Mouse (Mus musculus) forelimb bud, embryonic 11.5 days (tissue): ENCODE measurements around the gene Ptprf.

Source experiments
- DNase-seq: peaks from one replicate; pipeline ENCODE4 v3.0.0-alpha.2; 2012; ENCODE audit warnings: low read depth, low spot score

Ptprf gene

GRCm38 (mm10) chr4:118259782-118260463 is 31.3 kb downstream of the Ptprf start:
- no peak for DNase-seq

DNA sequence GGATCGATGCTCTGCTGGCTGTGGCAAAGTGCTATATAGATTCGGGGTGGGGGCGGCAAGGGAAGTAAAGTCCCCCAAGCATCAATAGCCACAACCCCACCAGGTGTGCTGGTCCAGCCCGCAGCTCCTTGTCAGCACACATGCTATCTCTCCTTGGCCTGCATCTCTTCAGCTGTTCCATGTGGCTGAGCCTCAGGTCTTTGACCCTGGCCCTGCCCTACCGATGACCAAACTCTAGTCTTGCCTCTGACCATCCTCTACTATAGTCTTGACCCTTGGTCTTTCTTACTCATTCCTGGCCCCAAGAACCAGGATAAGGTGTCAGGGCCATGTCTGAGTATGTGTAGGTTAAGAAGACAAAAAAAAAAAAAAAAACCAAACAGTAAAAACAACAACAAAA is 33.2 kb downstream of the Ptprf start:
- no peak for DNase-seq

GRCm38 (mm10) chr4:118257416-118257815 is 33.8 kb downstream of the Ptprf start:
- no peak for DNase-seq

DNA sequence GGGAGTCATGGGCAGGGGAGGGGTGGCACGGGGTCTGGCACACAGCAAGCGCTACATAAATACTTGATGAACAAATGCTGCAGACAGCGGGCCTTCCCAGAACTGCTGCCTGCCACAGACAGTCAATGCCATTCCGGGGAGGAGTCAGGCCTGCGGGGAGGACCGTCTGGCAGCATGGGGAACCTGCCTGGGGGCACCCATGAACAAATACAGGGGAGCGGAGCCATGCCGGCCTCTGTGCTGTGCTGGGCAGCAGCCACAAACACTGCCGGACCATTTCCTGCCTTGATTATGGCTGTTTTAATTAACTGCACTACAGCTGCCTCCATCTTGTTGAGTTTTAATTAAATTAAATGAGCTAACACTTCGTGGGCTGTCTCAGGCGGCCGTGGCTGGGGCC is 35.0 kb downstream of the Ptprf start:
- no peak for DNase-seq

GRCm38 (mm10) chr4:118254953-118255352 is 36.3 kb downstream of the Ptprf start:
- DNase-seq: no peak

- DNase-seq: no peak
Measured at GRCm38 (mm10) chr4:118247323-118247722, 43.9 kb downstream of the Ptprf start.

GRCm38 (mm10) chr4:118245847-118246246 is 45.4 kb downstream of the Ptprf start:
- no peak for DNase-seq

- no peak for DNase-seq
Measured at GRCm38 (mm10) chr4:118243791-118244190, 47.4 kb downstream of the Ptprf start.

GRCm38 (mm10) chr4:118243298-118243697 is 47.9 kb downstream of the Ptprf start:
- DNase-seq: no peak

DNA sequence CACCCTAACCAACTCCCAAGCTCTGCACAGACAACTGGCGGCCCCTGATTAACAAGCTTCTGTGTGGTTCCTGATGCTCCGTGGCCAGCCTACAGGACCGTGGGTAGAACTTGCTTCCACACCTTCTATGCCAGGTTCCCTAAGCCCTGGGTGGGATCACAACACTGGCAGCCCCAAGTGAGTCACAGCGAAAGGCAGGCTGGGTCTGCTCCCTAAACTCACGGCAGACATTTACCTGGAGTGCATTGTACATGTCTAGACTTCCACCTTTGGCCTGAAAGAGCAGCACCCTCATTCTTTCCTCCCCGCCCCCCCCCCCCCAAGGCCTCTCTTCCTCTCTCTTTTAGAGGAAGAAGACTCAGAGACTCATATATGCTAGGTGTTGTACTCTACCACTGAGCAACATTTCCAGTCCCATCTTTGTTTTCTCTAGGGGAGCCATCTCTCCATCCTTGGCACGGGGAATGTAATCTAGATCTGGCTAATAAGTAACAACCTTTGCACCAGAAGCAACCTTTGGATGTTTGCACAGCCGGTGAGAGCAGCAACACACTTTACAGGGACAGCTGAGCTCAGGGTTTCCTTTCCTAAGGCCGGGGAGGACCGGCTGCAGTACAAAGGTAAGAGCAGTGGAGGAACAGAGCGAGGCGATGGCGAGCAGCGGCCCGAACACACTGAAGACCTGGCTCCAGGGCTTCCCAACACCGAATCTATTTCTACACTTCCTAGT is 51.1 kb downstream of the Ptprf start:
- no peak for DNase-seq

- DNase-seq: no peak
Measured at GRCm38 (mm10) chr4:118238666-118239065, 52.5 kb downstream of the Ptprf start.

- no peak for DNase-seq
Measured at GRCm38 (mm10) chr4:118236871-118237270, 54.3 kb downstream of the Ptprf start.

DNA sequence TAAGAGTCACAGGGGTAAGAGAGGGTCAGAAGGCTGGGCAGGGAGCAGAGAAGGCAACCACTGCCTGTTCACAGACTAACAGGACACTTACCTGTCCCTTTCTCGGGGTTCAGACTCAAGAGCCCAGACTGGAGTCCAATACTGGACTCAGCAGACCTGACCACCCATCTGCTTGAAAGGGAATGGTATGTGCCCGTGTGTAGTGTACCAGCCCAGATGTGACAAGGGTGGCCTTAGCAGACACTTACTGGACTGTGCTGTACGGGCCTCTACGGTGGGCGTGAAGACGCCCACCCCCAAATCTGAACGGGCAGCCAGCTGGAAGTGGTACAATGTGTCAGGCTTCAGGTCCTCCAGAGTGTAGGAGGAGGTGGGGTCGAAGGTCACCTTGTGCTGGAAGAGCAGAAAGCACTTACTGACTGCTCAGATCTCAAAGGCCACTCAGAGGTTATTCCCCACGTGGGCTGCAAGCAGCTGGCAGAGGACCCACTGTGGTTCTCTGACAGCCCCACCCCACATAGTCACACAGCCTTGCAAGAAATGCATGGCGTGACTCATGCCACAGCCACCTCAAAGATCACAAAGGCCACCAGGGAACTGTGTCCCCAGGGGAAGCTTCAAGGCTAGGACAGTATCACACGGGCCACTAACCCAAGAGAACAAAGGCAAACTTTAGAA is 56.4 kb downstream of the Ptprf start:
- no peak for DNase-seq

DNA sequence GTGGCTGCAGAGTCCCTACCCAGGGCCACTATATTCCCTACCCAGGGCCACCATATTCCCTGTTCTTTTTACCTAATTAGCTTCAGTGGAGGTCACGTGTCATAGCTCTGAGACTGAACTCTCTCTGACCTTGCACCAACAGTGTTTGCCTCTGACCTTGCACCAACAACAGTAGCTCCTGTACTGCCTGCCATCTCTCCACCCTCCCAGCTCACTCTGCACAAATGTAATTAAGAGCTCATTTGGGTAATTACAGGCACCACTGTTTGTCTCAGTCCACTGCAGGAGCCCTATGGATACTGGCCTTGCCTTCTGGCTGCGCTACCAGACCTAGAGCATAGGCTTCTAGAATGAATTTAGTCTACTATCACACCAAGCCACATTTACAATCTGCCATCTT is 57.3 kb downstream of the Ptprf start:
- DNase-seq: no peak

- DNase-seq: no peak
Measured at GRCm38 (mm10) chr4:118231861-118232260, 59.3 kb downstream of the Ptprf start.

DNA sequence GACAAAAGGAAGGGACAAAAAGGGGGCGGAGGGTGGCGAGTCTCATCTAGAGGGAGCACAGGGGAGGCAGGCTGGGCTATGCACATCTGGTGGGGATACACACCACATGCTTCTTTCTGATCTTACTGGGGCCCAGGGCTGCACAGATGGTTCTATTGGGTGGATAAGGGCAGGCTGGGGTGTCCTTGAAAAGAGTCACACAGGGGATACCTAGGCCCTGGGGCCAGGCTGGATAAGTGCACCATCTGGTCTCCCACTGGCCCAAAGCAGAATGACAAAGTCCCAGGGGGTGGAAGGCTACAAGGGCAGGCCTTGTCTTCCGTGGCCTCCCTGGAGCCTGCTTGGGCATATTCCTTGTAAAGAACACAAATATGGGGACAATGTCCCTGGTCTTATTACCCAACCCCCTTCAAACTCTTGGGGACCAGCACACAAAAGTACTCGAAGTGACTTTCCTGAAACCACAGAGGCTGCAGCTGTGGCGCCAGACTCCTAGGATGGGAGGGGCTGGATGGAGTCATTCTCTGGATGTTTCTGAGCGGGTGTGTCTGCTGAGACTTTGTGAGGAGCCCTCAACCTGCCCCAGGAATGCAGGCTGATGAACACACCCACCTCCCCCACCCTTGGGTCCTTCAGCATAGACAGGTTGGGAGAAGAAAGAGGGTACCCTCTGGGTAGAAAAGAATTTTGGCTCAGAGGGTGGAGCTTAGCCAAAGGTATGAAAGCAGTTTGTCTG is 62.0 kb downstream of the Ptprf start:
- no peak for DNase-seq

DNA sequence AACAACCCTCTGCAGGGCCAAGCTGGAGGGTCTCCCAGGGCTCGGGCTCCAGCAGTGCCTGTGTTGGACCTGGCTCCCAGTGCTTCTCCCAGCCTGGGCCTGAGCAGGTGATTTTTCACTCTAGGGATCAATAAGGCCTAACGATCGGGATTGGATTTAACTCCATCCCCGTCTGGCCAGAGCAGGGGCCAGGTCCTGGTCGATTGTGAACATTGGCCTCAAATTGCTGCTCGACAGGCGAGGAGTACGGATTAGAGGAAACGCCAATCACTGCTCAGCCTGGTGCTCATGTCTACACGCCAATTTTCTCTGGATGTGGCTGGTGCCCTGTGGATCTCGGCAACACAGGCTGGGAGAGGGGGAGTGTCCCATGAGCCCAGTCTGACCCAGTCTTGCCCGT is 63.8 kb downstream of the Ptprf start:
- DNase-seq: no peak

GRCm38 (mm10) chr4:118221261-118221660 is 69.9 kb downstream of the Ptprf start:
- no peak for DNase-seq

GRCm38 (mm10) chr4:118220756-118221155 is 70.4 kb downstream of the Ptprf start:
- no peak for DNase-seq

GRCm38 (mm10) chr4:118219487-118219886 is 71.7 kb downstream of the Ptprf start:
- no peak for DNase-seq

GRCm38 (mm10) chr4:118218521-118218920 is 72.7 kb downstream of the Ptprf start:
- DNase-seq: no peak
